In the genomic region with DNA sequence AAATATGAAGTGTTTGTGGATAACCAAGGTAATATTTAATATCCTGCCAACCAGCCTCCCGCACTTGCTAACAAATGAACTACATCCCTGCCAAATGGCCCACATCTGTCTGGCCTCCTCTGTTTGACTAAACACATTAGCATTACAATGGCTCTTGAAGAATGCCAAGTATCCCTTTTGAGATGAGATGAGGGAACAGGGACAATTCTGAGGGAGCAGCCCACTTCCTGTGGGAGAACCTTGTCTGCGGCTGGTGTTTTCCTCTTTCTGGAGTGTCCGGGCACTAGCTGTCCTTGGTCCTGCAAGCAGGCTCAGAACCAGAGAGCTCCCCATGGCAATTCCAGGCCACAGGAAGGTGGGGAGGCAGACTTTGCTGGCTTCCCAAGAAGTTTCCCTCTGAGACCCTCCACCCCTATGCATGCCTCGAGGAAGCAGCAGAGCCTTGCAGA, we compare ENCODE assay signal across 10 mouse cellular contexts. TPM values are rescaled to one million over a fixed set of nuclear protein-coding genes. Genes with fewer than 3 reads are reported as not detected.
DNase-seq lines count a peak whose midpoint lies in the region; ATAC-seq lines count a peak whose summit lies in the region.
"Had no signal": no experiment of that assay in that cellular context is flagged by ENCODE, and none has a peak within 500 bp of the region (broad histone marks: within the 10 kb centered on the region; RNA-seq: fewer than 3 reads in every experiment).

No protein-coding gene starts in this region.

- intact Hi-C loops in left cerebral cortex, postnatal 4 days (cut with DNase I): no loop called here

- peak overlapping the region; percentile 47; the same call in 1 of the 2 replicates for H3K4me3 ChIP-seq in forebrain, embryonic 10.5 days
- no peak overlapping the region for H3K4me3 ChIP-seq in forebrain, embryonic 15.5 days
- H3K4me3 ChIP-seq in neural tube, embryonic 12.5 days: no peak overlapping the region
- no peak overlapping the region for H3K4me3 ChIP-seq in hindbrain, embryonic 11.5 days (ENCODE audit: low read depth, low read length)
- H3K4me3 ChIP-seq in neural tube, embryonic 14.5 days (ENCODE audit: low read depth, low read length): no peak overlapping the region

- WGBS in forebrain, embryonic 10.5 days: 26% methylated on average over 4 of the region's 4 CpGs
- 7% methylated on average over 4 of the region's 4 CpGs for WGBS in forebrain, embryonic 15.5 days
- WGBS in neural tube, embryonic 12.5 days: 15% methylated on average over 4 of the region's 4 CpGs
- WGBS in hindbrain, embryonic 11.5 days: 16% methylated on average over 4 of the region's 4 CpGs
- 9% methylated on average over 4 of the region's 4 CpGs for WGBS in neural tube, embryonic 14.5 days

- no peak for DNase-seq in forebrain, embryonic 10.5 days (ENCODE audit: extremely low spot score, low spot score)
- no peak for DNase-seq in neural tube, embryonic 10.5 days (ENCODE audit: extremely low spot score, low spot score)
- DNase-seq in hindbrain, embryonic 11.5 days (ENCODE audit: low spot score): peak; percentile 51
- DNase-seq in left cerebral cortex, postnatal 4 days: no peak
- DNase-seq in layer of hippocampus, adult 9-10 months (ENCODE audit: low spot score): no peak

- H3K36me3 ChIP-seq in forebrain, embryonic 10.5 days (replicated peaks): no peaks in the 10 kb centered on the region
- H3K36me3 ChIP-seq in forebrain, embryonic 15.5 days: no peaks in the 10 kb centered on the region
- no peaks in the 10 kb centered on the region for H3K36me3 ChIP-seq in neural tube, embryonic 12.5 days
- H3K36me3 ChIP-seq in hindbrain, embryonic 11.5 days (ENCODE audit: control insufficient read depth, insufficient read depth, low read length): no peaks in the 10 kb centered on the region
- no peaks in the 10 kb centered on the region for H3K36me3 ChIP-seq in neural tube, embryonic 14.5 days (ENCODE audit: control insufficient read depth, insufficient read depth, low read length)
- H3K36me3 ChIP-seq: embryonic facial prominence, embryonic 12.5 days had no signal

- H3K27ac ChIP-seq in forebrain, embryonic 10.5 days: no peak overlapping the region
- H3K27ac ChIP-seq in forebrain, embryonic 15.5 days (replicated peaks): no peak overlapping the region
- no peak overlapping the region for H3K27ac ChIP-seq in neural tube, embryonic 12.5 days
- H3K27ac ChIP-seq in hindbrain, embryonic 11.5 days (ENCODE audit: low read depth, low read length): no peak overlapping the region
- no peak overlapping the region for H3K27ac ChIP-seq in neural tube, embryonic 14.5 days (ENCODE audit: low read depth, low read length)
- H3K27ac ChIP-seq: embryonic facial prominence, embryonic 12.5 days; macrophage had no signal

- no peak for ATAC-seq in forebrain, embryonic 15.5 days (replicated peaks)
- ATAC-seq in neural tube, embryonic 12.5 days (ENCODE audit: low FRiP score, low read depth): no peak; the same call in 1 of the 2 replicates
- peak; percentile 12 for ATAC-seq in hindbrain, embryonic 11.5 days (ENCODE audit: low FRiP score)
- 0 out of 2 replicates have a peak, but pooled peaks have one; percentile 10 for ATAC-seq in neural tube, embryonic 14.5 days (ENCODE audit: low read depth)

- H3K9me3 ChIP-seq in forebrain, embryonic 10.5 days: no peaks in the 10 kb centered on the region
- H3K9me3 ChIP-seq in forebrain, embryonic 15.5 days: no peaks in the 10 kb centered on the region
- H3K9me3 ChIP-seq in neural tube, embryonic 12.5 days: no peaks in the 10 kb centered on the region
- H3K9me3 ChIP-seq in hindbrain, embryonic 11.5 days (ENCODE audit: control insufficient read depth, low read length): no peaks in the 10 kb centered on the region
- no peaks in the 10 kb centered on the region for H3K9me3 ChIP-seq in neural tube, embryonic 14.5 days (ENCODE audit: control insufficient read depth, low read length)
- H3K9me3 ChIP-seq: embryonic facial prominence, embryonic 12.5 days had no signal

- H3K4me2 ChIP-seq in forebrain, embryonic 15.5 days (replicated peaks): no peak overlapping the region
- peak overlapping the region; percentile 57 for H3K4me2 ChIP-seq in neural tube, embryonic 12.5 days (replicated peaks)
- H3K4me2 ChIP-seq in hindbrain, embryonic 11.5 days (replicated peaks; ENCODE audit: low read depth, low read length): no peak overlapping the region
- no peak overlapping the region for H3K4me2 ChIP-seq in neural tube, embryonic 14.5 days (ENCODE audit: low read depth, low read length)

- H3K4me1 ChIP-seq in forebrain, embryonic 10.5 days: peaks cover 36% of the 10 kb centered on the region
- H3K4me1 ChIP-seq in forebrain, embryonic 15.5 days: peaks cover 13% of the 10 kb centered on the region
- H3K4me1 ChIP-seq in neural tube, embryonic 12.5 days: peaks cover 20% of the 10 kb centered on the region; the same call in 1 of the 2 replicates
- 0 out of 2 replicates have a peak, but pooled peaks cover 8% of the 10 kb centered on the region for H3K4me1 ChIP-seq in hindbrain, embryonic 11.5 days (replicated peaks; ENCODE audit: control insufficient read depth, insufficient read depth, low read length)
- peaks cover 11% of the 10 kb centered on the region for H3K4me1 ChIP-seq in neural tube, embryonic 14.5 days (ENCODE audit: control insufficient read depth, insufficient read depth, low read length)

- H3K27me3 ChIP-seq in forebrain, embryonic 10.5 days (ENCODE audit: poor library complexity, severe bottlenecking): peaks cover 96% of the 10 kb centered on the region
- H3K27me3 ChIP-seq in forebrain, embryonic 15.5 days: no peaks in the 10 kb centered on the region
- peaks cover 5% of the 10 kb centered on the region; the same call in 1 of the 2 replicates for H3K27me3 ChIP-seq in neural tube, embryonic 12.5 days (replicated peaks)
- no peaks in the 10 kb centered on the region for H3K27me3 ChIP-seq in hindbrain, embryonic 11.5 days (ENCODE audit: control insufficient read depth, insufficient read depth, low read length)
- H3K27me3 ChIP-seq in neural tube, embryonic 14.5 days (ENCODE audit: control insufficient read depth, insufficient read depth, low read length): no peaks in the 10 kb centered on the region

- H3K9ac ChIP-seq in forebrain, embryonic 15.5 days (replicated peaks): no peak overlapping the region
- H3K9ac ChIP-seq in neural tube, embryonic 12.5 days: no peak overlapping the region
- no peak overlapping the region for H3K9ac ChIP-seq in hindbrain, embryonic 11.5 days (ENCODE audit: low read depth, low read length)
- H3K9ac ChIP-seq in neural tube, embryonic 14.5 days (replicated peaks; ENCODE audit: low read depth, low read length): no peak overlapping the region
- H3K9ac ChIP-seq: embryonic facial prominence, embryonic 12.5 days had no signal

RNA-seq across cellular contexts. Expression of a gene that starts 30.7 kb away (rescaled TPM):
- 4.8 and 5.7 TPM in 2 replicates for polyA plus RNA-seq in forebrain, embryonic 10.5 days (2016; fragmentation: Nextera tagmentation; extraction: Ambion mirVana)
- 4.3 and 4.4 TPM in 2 replicates for polyA plus RNA-seq in forebrain, embryonic 15.5 days (2015; fragmentation: Nextera tagmentation; extraction: Ambion mirVana)
- polyA plus RNA-seq in neural tube, embryonic 12.5 days (2016; fragmentation: Nextera tagmentation; extraction: Ambion mirVana): 10.2 and 11.9 TPM in 2 replicates
- 8.9 and 10.8 TPM in 2 replicates for polyA plus RNA-seq in hindbrain, embryonic 11.5 days (2014; fragmentation: Nextera tagmentation; extraction: Ambion mirVana)
- polyA plus RNA-seq in neural tube, embryonic 14.5 days (2014; fragmentation: Nextera tagmentation; extraction: Ambion mirVana): 9.1 and 9.4 TPM in 2 replicates
- total RNA-seq in left cerebral cortex, postnatal 4 days (2021): 1 to 10 TPM; 1.6 to 1.9 TPM

Comparison
In these comparisons a context has a peak if more than half of its experiments do, and no peak if none do; other contexts are left out.
1. ATAC-seq: peak in hindbrain, embryonic 11.5 days (single experiment) and neural tube, embryonic 14.5 days (single experiment); none in forebrain, embryonic 15.5 days (single experiment) and neural tube, embryonic 12.5 days (single experiment).